Mouse (Mus musculus): ENCODE data around the gene Usf2. TPM values are rescaled to one million over a fixed set of nuclear protein-coding genes. Genes with fewer than 3 reads are reported as not detected.

Gene Usf2
- polyA plus RNA-seq, 1 experiment from 2014 or later = 22.7 TPM

Other genes starting within 250 kb of the Usf2 start
- gene Atp4a, start 244.6 kb downstream of the Usf2 start, polyA plus RNA-seq (2014; fragmentation: Nextera tagmentation; extraction: Ambion mirVana) = 1.0 and 2.2 TPM in 2 replicates
- 213 and 238 TPM in 2 replicates for gene Tmem147, start 227.3 kb downstream of the Usf2 start, polyA plus RNA-seq (2014; fragmentation: Nextera tagmentation; extraction: Ambion mirVana)
- gene Gapdhs, start 213.1 kb downstream of the Usf2 start, polyA plus RNA-seq (2014; fragmentation: Nextera tagmentation; extraction: Ambion mirVana) = 0.51 TPM in 1 of 2 replicates, not detected in the other
- 1.5 and 2.7 TPM in 2 replicates for gene Sbsn, start 205.3 kb downstream of the Usf2 start, polyA plus RNA-seq (2014; fragmentation: Nextera tagmentation; extraction: Ambion mirVana)
- 0.61 and 1.3 TPM in 2 replicates for gene Dmkn, start 193.0 kb downstream of the Usf2 start, polyA plus RNA-seq (2014; fragmentation: Nextera tagmentation; extraction: Ambion mirVana)
- 0.80 and 0.86 TPM in 2 replicates for gene Krtdap, start 168.9 kb downstream of the Usf2 start, polyA plus RNA-seq (2014; fragmentation: Nextera tagmentation; extraction: Ambion mirVana)
- gene Ffar2, start 133.0 kb downstream of the Usf2 start, polyA plus RNA-seq (2014; fragmentation: Nextera tagmentation; extraction: Ambion mirVana) = 2.4 and 5.9 TPM in 2 replicates
- gene Ffar3, start 100.6 kb downstream of the Usf2 start, polyA plus RNA-seq (2014; fragmentation: Nextera tagmentation; extraction: Ambion mirVana) = 0.32 and 0.39 TPM in 2 replicates
- gene Ffar1, start 95.2 kb downstream of the Usf2 start, polyA plus RNA-seq (2014; fragmentation: Nextera tagmentation; extraction: Ambion mirVana) = 0.14 TPM in 1 of 2 replicates, not detected in the other
- 0.12 TPM in 1 of 2 replicates, not detected in the other for gene Cd22, start 76.5 kb downstream of the Usf2 start, polyA plus RNA-seq (2014; fragmentation: Nextera tagmentation; extraction: Ambion mirVana)
- 0.22 and 0.35 TPM in 2 replicates for gene Mag, start 41.9 kb downstream of the Usf2 start, polyA plus RNA-seq (2014; fragmentation: Nextera tagmentation; extraction: Ambion mirVana)
- not detected in 2 replicates for gene Hamp2, start 32.1 kb downstream of the Usf2 start, polyA plus RNA-seq (2014; fragmentation: Nextera tagmentation; extraction: Ambion mirVana)
- gene Hamp, start 12.8 kb downstream of the Usf2 start, polyA plus RNA-seq (2014; fragmentation: Nextera tagmentation; extraction: Ambion mirVana) = not detected in 2 replicates
- 123 and 135 TPM in 2 replicates for gene Lsr, start 16.7 kb upstream of the Usf2 start, polyA plus RNA-seq (2014; fragmentation: Nextera tagmentation; extraction: Ambion mirVana)
- gene Fam187b, start 17.0 kb upstream of the Usf2 start, polyA plus RNA-seq (2014; fragmentation: Nextera tagmentation; extraction: Ambion mirVana) = 7.1 and 9.4 TPM in 2 replicates
- gene Fxyd5, start 85.7 kb upstream of the Usf2 start, polyA plus RNA-seq (2014; fragmentation: Nextera tagmentation; extraction: Ambion mirVana) = 18.1 and 22.8 TPM in 2 replicates
- 21.1 and 23.0 TPM in 2 replicates for gene Fxyd7, start 94.7 kb upstream of the Usf2 start, polyA plus RNA-seq (2014; fragmentation: Nextera tagmentation; extraction: Ambion mirVana)
- 71.8 and 74.1 TPM in 2 replicates for gene Fxyd1, start 100.4 kb upstream of the Usf2 start, polyA plus RNA-seq (2014; fragmentation: Nextera tagmentation; extraction: Ambion mirVana)
- gene Lgi4, start 102.5 kb upstream of the Usf2 start, polyA plus RNA-seq (2014; fragmentation: Nextera tagmentation; extraction: Ambion mirVana) = 1.2 and 2.4 TPM in 2 replicates
- gene Fxyd3, start 119.9 kb upstream of the Usf2 start, polyA plus RNA-seq (2014; fragmentation: Nextera tagmentation; extraction: Ambion mirVana) = 70.2 and 71.5 TPM in 2 replicates
- 23.5 and 29.0 TPM in 2 replicates for gene Hpn, start 158.5 kb upstream of the Usf2 start, polyA plus RNA-seq (2014; fragmentation: Nextera tagmentation; extraction: Ambion mirVana)
- 0.99 and 2.4 TPM in 2 replicates for gene Scn1b, start 170.2 kb upstream of the Usf2 start, polyA plus RNA-seq (2014; fragmentation: Nextera tagmentation; extraction: Ambion mirVana)
- gene Gramd1a, start 199.1 kb upstream of the Usf2 start, polyA plus RNA-seq (2014; fragmentation: Nextera tagmentation; extraction: Ambion mirVana) = 54.2 and 66.2 TPM in 2 replicates